Mouse (Mus musculus) CH12.LX (cell line): ENCODE results near the gene Picalm. TPM values are rescaled to one million over a fixed set of nuclear protein-coding genes. Genes with fewer than 3 reads are reported as not detected.
A peak's percentile ranks its signal among the peaks of the same experiment; 100 is the strongest.

Experiments
- DNase-seq: peaks from one replicate; pipeline ENCODE4 v3.0.0-alpha.2; 2013; ENCODE audit errors: extremely low read depth
- H3K27ac ChIP-seq: 2 replicates; pipeline ENCODE4 v1.5.1; 2012; ENCODE audit warnings: low read depth, mild to moderate bottlenecking, control low read depth, moderate library complexity; ENCODE audit not compliant: insufficient read depth
- H3K27me3 ChIP-seq: replicated peaks from 2 replicates; pipeline ENCODE3; 2012; ENCODE audit warnings: inconsistent platforms
- H3K36me3 ChIP-seq, 2 experiments: replicated peaks in 1 of 2; 2 replicates each; pipeline versions ENCODE3 to v1.6.1; 2012; ENCODE audit warnings: inconsistent platforms in 1 of 2, low read length in 1 of 2, mild to moderate bottlenecking in 1 of 2, mixed read lengths in 1 of 2, moderate library complexity in 1 of 2; ENCODE audit not compliant: control insufficient read depth in 1 of 2, insufficient read depth in 1 of 2
- H3K4me1 ChIP-seq, 2 experiments: 2 replicates each; pipeline ENCODE4 v1.6.1; 2012; ENCODE audit warnings: inconsistent platforms in 1 of 2, moderate library complexity in 1 of 2; ENCODE audit not compliant: insufficient read depth in 2 of 2, control insufficient read depth in 1 of 2
- H3K4me2 ChIP-seq: 2 replicates; pipeline ENCODE4 v1.6.1; 2012; ENCODE audit warnings: low read depth, mild to moderate bottlenecking, control low read depth; ENCODE audit not compliant: poor library complexity, insufficient read depth, severe bottlenecking
- H3K4me3 ChIP-seq, 3 experiments: fragments of 150-350 bp in 1 of 3; sonication (generic) in 1 of 3; replicated peaks in 1 of 3; 2 replicates each; pipeline versions ENCODE3 to v1.5.1; 2011 to 2012; ENCODE audit warnings: low read depth in 2 of 3, low read length in 2 of 3, mild to moderate bottlenecking in 2 of 3, moderate library complexity in 2 of 3, control low read depth in 1 of 3, improper control_type of control experiment in 1 of 3, inconsistent platforms in 1 of 3, mixed read lengths in 1 of 3; ENCODE audit not compliant: poor library complexity in 1 of 3
- H3K79me2 ChIP-seq: replicated peaks from 2 replicates; pipeline ENCODE4 v1.6.1; 2012; ENCODE audit warnings: mild to moderate bottlenecking, moderate library complexity; ENCODE audit not compliant: control insufficient read depth, poor library complexity, insufficient read depth, severe bottlenecking; ENCODE audit errors: extremely low read depth
- H3K9ac ChIP-seq: 2 replicates; pipeline ENCODE4 v1.6.1; 2012; ENCODE audit warnings: low read depth, mild to moderate bottlenecking, control low read depth, moderate library complexity; ENCODE audit not compliant: insufficient read depth
- H3K9me3 ChIP-seq: replicated peaks from 2 replicates; pipeline ENCODE3; 2012; ENCODE audit warnings: low read length, inconsistent platforms, mixed read lengths
- BHLHE40 ChIP-seq: IDR thresholded peaks from 2 replicates; pipeline ENCODE4 v1.6.1; 2011; ENCODE audit warnings: mild to moderate bottlenecking, low read depth, low read length, improper control_type of control experiment
- CHD1 ChIP-seq: IDR thresholded peaks from 2 replicates; pipeline ENCODE4 v1.6.1; 2012; ENCODE audit warnings: low read depth, low read length, improper control_type of control experiment, inconsistent platforms
- E2F4 ChIP-seq: IDR thresholded peaks from 2 replicates; pipeline ENCODE4 v1.6.1; 2011; ENCODE audit warnings: low read depth, low read length, improper control_type of control experiment; ENCODE audit not compliant: insufficient replicate concordance
- EP300 ChIP-seq: IDR thresholded peaks from 2 replicates; pipeline ENCODE4 v1.6.1; 2011; ENCODE audit warnings: low read length, improper control_type of control experiment
- ETS1 ChIP-seq: conservative IDR thresholded peaks from 2 replicates; pipeline ENCODE4 v1.6.1; 2012; ENCODE audit warnings: low read depth, mild to moderate bottlenecking, inconsistent platforms, low read length, improper control_type of control experiment, moderate library complexity
- HCFC1 ChIP-seq: IDR thresholded peaks from 2 replicates; pipeline ENCODE4 v1.6.1; 2012; ENCODE audit warnings: low read depth, mild to moderate bottlenecking, inconsistent platforms, low read length, improper control_type of control experiment
- KAT2A ChIP-seq: IDR thresholded peaks from 2 replicates; pipeline ENCODE4 v1.6.1; 2012; ENCODE audit warnings: low read length, improper control_type of control experiment, inconsistent platforms; ENCODE audit not compliant: insufficient replicate concordance
- MAZ ChIP-seq: IDR thresholded peaks from 2 replicates; pipeline ENCODE4 v1.6.1; 2012; ENCODE audit warnings: low read depth, mild to moderate bottlenecking, inconsistent platforms, low read length, improper control_type of control experiment, moderate library complexity
- MEF2A ChIP-seq: IDR thresholded peaks from 2 replicates; pipeline ENCODE4 v1.6.1; 2014; ENCODE audit warnings: low read depth, mild to moderate bottlenecking, inconsistent platforms, low read length, improper control_type of control experiment, borderline replicate concordance
- MXI1 ChIP-seq: IDR thresholded peaks from 2 replicates; pipeline ENCODE4 v1.6.1; 2011; ENCODE audit warnings: mild to moderate bottlenecking, low read depth, low read length, improper control_type of control experiment
- MYC ChIP-seq: IDR thresholded peaks from 2 replicates; pipeline ENCODE4 v1.6.1; 2011; ENCODE audit warnings: low read depth, mild to moderate bottlenecking, improper control_type of control experiment, low read length
- NELFE ChIP-seq: IDR thresholded peaks from 2 replicates; pipeline ENCODE4 v1.6.1; 2011; ENCODE audit warnings: low read depth, low read length, improper control_type of control experiment
- NRF1 ChIP-seq: IDR thresholded peaks from 2 replicates; pipeline ENCODE4 v1.6.1; 2014; ENCODE audit warnings: low read depth, mild to moderate bottlenecking, inconsistent platforms, low read length, improper control_type of control experiment, moderate library complexity
- PAX5 ChIP-seq: IDR thresholded peaks from 2 replicates; pipeline ENCODE4 v1.6.1; 2012; ENCODE audit warnings: low read length, inconsistent platforms, mixed read lengths
- POLR2A ChIP-seq: IDR thresholded peaks from 2 replicates; pipeline ENCODE4 v1.6.1; 2011; ENCODE audit warnings: low read depth, mild to moderate bottlenecking, improper control_type of control experiment, low read length
- RAD21 ChIP-seq: IDR thresholded peaks from 2 replicates; pipeline ENCODE4 v1.6.1; 2011; ENCODE audit warnings: low read depth, mild to moderate bottlenecking, low read length, improper control_type of control experiment, moderate library complexity
- RCOR1 ChIP-seq: conservative IDR thresholded peaks from 2 replicates; pipeline ENCODE4 v1.6.1; 2012; ENCODE audit warnings: low read depth, mild to moderate bottlenecking, inconsistent platforms, low read length, improper control_type of control experiment
- SIN3A ChIP-seq: IDR thresholded peaks from 2 replicates; pipeline ENCODE4 v1.6.1; 2012; ENCODE audit warnings: low read length, improper control_type of control experiment, inconsistent platforms
- SMC3 ChIP-seq: IDR thresholded peaks from 2 replicates; pipeline ENCODE4 v1.6.1; 2011; ENCODE audit warnings: low read depth, low read length, improper control_type of control experiment
- TBP ChIP-seq: conservative IDR thresholded peaks from 2 replicates; pipeline ENCODE4 v1.6.1; 2011; ENCODE audit warnings: low read depth, low read length, improper control_type of control experiment
- TCF12 ChIP-seq: IDR thresholded peaks from 2 replicates; pipeline ENCODE4 v1.6.1; 2014; ENCODE audit warnings: low read depth, mild to moderate bottlenecking, inconsistent platforms, low read length, improper control_type of control experiment
- USF1 ChIP-seq: IDR thresholded peaks from 2 replicates; pipeline ENCODE4 v1.6.1; 2014; ENCODE audit warnings: low read depth, mild to moderate bottlenecking, inconsistent platforms, low read length, improper control_type of control experiment
- ZMIZ1 ChIP-seq: IDR thresholded peaks from 2 replicates; pipeline ENCODE4 v1.6.1; 2012; ENCODE audit warnings: low read depth, mild to moderate bottlenecking, inconsistent platforms, low read length, improper control_type of control experiment
- ZNF384 ChIP-seq: IDR thresholded peaks from 2 replicates; pipeline ENCODE4 v1.6.1; 2012; ENCODE audit warnings: low read depth, low read length, improper control_type of control experiment, inconsistent platforms
- dilution Hi-C: fragments of 300-500 bp; cut with MboI; formaldehyde crosslinking; loops from 2 replicates; pipeline ENCODE4 v1.14.3; 2020; ENCODE audit warnings: low sequenced_read_pairs; ENCODE audit not compliant: extremely low pct_unique_long_range_greater_than_20kb, extremely low pct_ligation_motif_present
- in situ Hi-C: fragments of 300-500 bp; cut with MboI; formaldehyde crosslinking; loops from 3 replicates; pipeline ENCODE4 v1.14.3; 2019; ENCODE audit warnings: low sequenced_read_pairs, low pct_ligation_motif_present, low pct_unique_long_range_greater_than_20kb, mixed read lengths
- polyA plus RNA-seq: library from polyadenylated mRNA; unstranded; fragments of >175 nt; gene quantifications from 2 replicates; pipeline ENCODE4 v1.2.1, GENCODE M21; 2012; ENCODE audit warnings: low read depth; ENCODE audit not compliant: insufficient read length
- total RNA-seq, 2 experiments: library from RNA; depleted of rRNA; stranded (reverse); fragments of 300-350 nt in 1 of 2; fragments of >200 nt in 1 of 2; gene quantifications; 2 replicates each; pipeline ENCODE4 v1.2.3; 2012 to 2014

Picalm gene
- total and polyA plus RNA-seq, 3 experiments = 27.6 to 94.3 (median 53.4) TPM

DNA sequence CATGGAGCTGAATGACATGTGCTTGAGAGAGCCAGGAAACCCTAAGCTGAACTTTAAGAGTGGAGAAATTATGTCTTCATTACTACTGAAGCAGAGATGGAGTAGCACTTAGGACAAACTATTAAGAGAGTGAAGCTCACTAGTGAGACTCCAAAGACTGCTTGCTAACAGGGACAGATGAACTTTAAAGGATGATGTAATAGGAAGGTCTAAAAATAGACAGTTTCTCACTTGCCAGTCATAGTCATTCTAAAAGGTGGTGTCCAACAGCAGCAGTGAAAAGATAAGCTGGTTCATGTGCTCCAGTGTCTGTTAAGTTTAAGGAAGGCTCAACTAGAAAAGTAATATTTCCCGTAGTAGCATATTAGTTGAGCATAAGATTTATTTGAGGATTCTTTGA lies 16.3 kb downstream of the Picalm start (continued):
- 0 out of 2 replicates have a peak, but pooled peaks have one; percentile 10 for TF ChIP-seq CHD1
- TF ChIP-seq MYC = 0 out of 2 replicates have a peak, but pooled peaks have one; percentile 71
- no peak for TF ChIP-seq SMC3
- TF ChIP-seq MEF2A = peak; percentile 99
- peak; percentile 46 for TF ChIP-seq SIN3A
- peak; percentile 68 for TF ChIP-seq EP300
- no peak for TF ChIP-seq NRF1
- no peak for TF ChIP-seq KAT2A
- TF ChIP-seq MAZ = no peak
- no peak for TF ChIP-seq ZMIZ1

DNA sequence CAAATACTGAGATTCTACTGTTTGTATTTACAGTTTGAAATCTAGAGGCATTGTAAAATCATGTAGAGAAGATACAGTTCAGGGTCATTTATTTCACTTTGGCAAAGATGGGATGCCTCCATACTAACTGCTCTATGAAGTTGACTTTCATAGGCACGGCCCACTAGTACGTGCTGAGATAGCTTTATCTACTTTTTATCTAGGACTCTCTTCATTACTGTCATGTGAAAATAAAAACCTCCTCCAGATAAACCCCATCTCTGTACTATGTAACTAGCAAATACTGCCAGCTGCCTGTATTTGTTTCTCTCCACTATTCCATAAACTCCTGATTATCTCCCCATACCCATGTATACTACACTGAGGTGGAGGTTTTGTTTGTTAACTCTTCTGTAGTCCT lies 18.0 kb downstream of the Picalm start:
- Histone ChIP-seq H3K4me1 (peaks cover 8 to 56% of the 10 kb centered on the region in 2 experiments), H3K4me3 (no peak overlapping the region), H3K36me3 (peaks cover 6 to 16% of the 10 kb centered on the region in 2 experiments), H3K4me2 (no peak overlapping the region), H3K79me2 (peaks cover 55% of the 10 kb centered on the region), H3K27me3 (no peaks in the 10 kb centered on the region), H3K27ac (no peak overlapping the region), H3K9me3 (no peaks in the 10 kb centered on the region), H3K9ac (no peak overlapping the region)
- TF ChIP-seq ETS1 (no peak), MAZ (no peak), TCF12 (no peak), PAX5 (no peak), MEF2A (no peak), POLR2A (no peak), ZMIZ1 (no peak), CHD1 (no peak), RCOR1 (no peak), SMC3 (no peak), USF1 (no peak), RAD21 (no peak), TBP (no peak), ZNF384 (no peak), HCFC1 (no peak)
- dilution Hi-C loops = no loop called here
- DNase-seq = no peak
- in situ Hi-C loops = no loop called here

DNA sequence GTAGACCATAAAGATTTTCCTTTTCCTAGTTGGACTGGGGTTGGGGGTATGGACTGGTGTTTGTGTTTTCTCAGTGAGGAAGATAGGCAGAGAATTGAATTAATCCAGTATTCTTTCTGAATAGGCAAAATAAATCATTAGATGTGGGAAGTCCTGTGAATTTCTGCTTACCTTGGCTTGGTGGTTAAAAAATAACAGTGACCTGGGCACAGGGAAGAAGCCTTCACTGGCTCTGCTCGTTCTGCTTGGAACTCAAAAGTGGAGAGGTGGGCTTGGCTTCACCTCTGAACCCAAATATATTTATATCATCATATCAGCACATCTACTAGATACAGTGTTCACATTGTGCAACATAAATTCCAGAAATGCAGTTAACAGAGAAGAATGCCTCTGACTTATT lies 18.5 kb downstream of the Picalm start:
- Histone ChIP-seq H3K4me1 (peaks cover 6 to 51% of the 10 kb centered on the region in 2 experiments), H3K4me2 (no peak overlapping the region)

More for the DNA sequence above, 18.5 kb downstream of the Picalm start:
- no peak for DNase-seq
- Histone ChIP-seq H3K9ac (no peak overlapping the region), H3K4me3 (no peak overlapping the region), H3K27ac (no peak overlapping the region), H3K27me3 (no peaks in the 10 kb centered on the region), H3K36me3 (peaks cover 6 to 18% of the 10 kb centered on the region in 2 experiments), H3K9me3 (no peaks in the 10 kb centered on the region), H3K79me2 (peaks cover 52% of the 10 kb centered on the region)
- TF ChIP-seq CHD1 (no peak), MXI1 (no peak), PAX5 (no peak), E2F4 (no peak), HCFC1 (no peak), TCF12 (no peak), NELFE (no peak), NRF1 (no peak), KAT2A (no peak), BHLHE40 (no peak), MEF2A (no peak), RCOR1 (no peak)
- dilution Hi-C loops = no loop called here
- in situ Hi-C loops = no loop called here
